Comparison of ENCODE assay signal across 16 mouse cellular contexts in the genomic region with DNA sequence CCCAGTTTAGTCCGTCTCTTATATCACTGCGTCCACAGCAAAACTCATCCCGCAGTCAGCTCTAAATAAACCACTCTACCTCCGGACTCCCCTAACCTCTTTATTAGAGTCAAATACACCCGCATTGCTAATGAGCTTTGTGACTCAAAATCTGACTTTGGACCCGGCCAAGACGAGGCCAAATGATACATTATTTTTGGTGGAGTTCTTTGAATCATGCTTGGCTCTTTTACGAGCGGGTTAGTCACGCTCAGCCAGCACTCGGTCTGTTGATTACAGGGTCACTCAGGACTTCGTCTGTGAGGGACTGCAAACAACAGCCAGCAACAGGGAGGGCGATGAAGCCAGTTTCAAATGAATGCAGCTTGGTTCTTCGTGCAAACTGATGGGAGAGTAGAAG. TPM values are rescaled to one million over a fixed set of nuclear protein-coding genes. Genes with fewer than 3 reads are reported as not detected.
A peak's percentile ranks its signal among the peaks of the same experiment; 100 is the strongest.
DNase-seq lines count a peak whose midpoint lies in the region; ATAC-seq lines count a peak whose summit lies in the region.
"Had no signal": no experiment of that assay in that cellular context is flagged by ENCODE, and none has a peak within 500 bp of the region (broad histone marks: within the 10 kb centered on the region; RNA-seq: fewer than 3 reads in every experiment).

No protein-coding gene starts in this region.

- peaks cover 10% of the 10 kb centered on the region; the same call in 1 of the 2 replicates for H3K4me1 ChIP-seq in hindbrain, embryonic 15.5 days (replicated peaks)
- H3K4me1 ChIP-seq in hindbrain, embryonic 12.5 days = peaks cover 19% of the 10 kb centered on the region
- H3K4me1 ChIP-seq in neural tube, embryonic 11.5 days (ENCODE audit: control insufficient read depth, insufficient read depth, low read length) = peaks cover 4% of the 10 kb centered on the region; the same call in 1 of the 2 replicates
- H3K4me1 ChIP-seq: liver, embryonic 15.5 days; stomach, embryonic 15.5 days had no signal

- no peaks in the 10 kb centered on the region for H3K9me3 ChIP-seq in hindbrain, embryonic 15.5 days
- no peaks in the 10 kb centered on the region for H3K9me3 ChIP-seq in hindbrain, embryonic 12.5 days (replicated peaks)
- H3K9me3 ChIP-seq in neural tube, embryonic 11.5 days (ENCODE audit: control insufficient read depth, low read length) = no peaks in the 10 kb centered on the region
- H3K9me3 ChIP-seq: forebrain, embryonic 12.5 days; liver, embryonic 15.5 days; stomach, embryonic 15.5 days had no signal

- intact Hi-C loops in left cerebral cortex, postnatal 25 days (cut with DNase I) = no loop called here

- no peaks in the 10 kb centered on the region for H3K36me3 ChIP-seq in hindbrain, embryonic 15.5 days
- H3K36me3 ChIP-seq in hindbrain, embryonic 12.5 days = no peaks in the 10 kb centered on the region
- H3K36me3 ChIP-seq in neural tube, embryonic 11.5 days (ENCODE audit: control insufficient read depth, insufficient read depth, low read length) = no peaks in the 10 kb centered on the region
- H3K36me3 ChIP-seq: forebrain, embryonic 12.5 days; stomach, embryonic 15.5 days had no signal

- peak; percentile 49 for DNase-seq in adrenal gland, postnatal 14 days
- no peak for DNase-seq in adrenal gland, adult 18-20 months (ENCODE audit: low spot score in 2 of 2)
- peak; percentile 29 for DNase-seq in neural tube, embryonic 11.5 days (ENCODE audit: low spot score)
- DNase-seq in neural tube, embryonic 10.5 days (ENCODE audit: extremely low spot score, low spot score) = no peak
- DNase-seq in mesoderm, embryonic 11.5 days (ENCODE audit: low read depth, low spot score) = peak; percentile 29
- no peak for DNase-seq in left cerebral cortex, postnatal 25 days (ENCODE audit: low spot score in 2 of 2)
- DNase-seq: cerebellum, adult 9-11 months; thymus, postnatal 25 days had no signal

- ATAC-seq in hindbrain, embryonic 15.5 days (ENCODE audit: low FRiP score, low read depth) = no peak
- ATAC-seq in hindbrain, embryonic 12.5 days (ENCODE audit: low FRiP score) = no peak
- ATAC-seq in neural tube, embryonic 11.5 days (ENCODE audit: insufficient read depth, low FRiP score, low TSS enrichment) = peak; percentile 62

- 36% methylated on average over 14 of the region's 14 CpGs for WGBS in hindbrain, embryonic 15.5 days
- 44% methylated on average over 14 of the region's 14 CpGs for WGBS in hindbrain, embryonic 12.5 days
- 33% methylated on average over 14 of the region's 14 CpGs for WGBS in neural tube, embryonic 11.5 days

- H3K27ac ChIP-seq in hindbrain, embryonic 15.5 days (replicated peaks) = no peak overlapping the region
- no peak overlapping the region for H3K27ac ChIP-seq in hindbrain, embryonic 12.5 days
- no peak overlapping the region for H3K27ac ChIP-seq in neural tube, embryonic 11.5 days (ENCODE audit: low read depth, low read length)
- H3K27ac ChIP-seq: forebrain, embryonic 12.5 days; left cerebral cortex, adult 2 months; liver, embryonic 15.5 days; stomach, embryonic 15.5 days had no signal

- 0 out of 2 replicates have a peak, but pooled peaks cover 2% of the 10 kb centered on the region for H3K27me3 ChIP-seq in hindbrain, embryonic 15.5 days
- H3K27me3 ChIP-seq in hindbrain, embryonic 12.5 days = 0 out of 2 replicates have a peak, but pooled peaks cover 4% of the 10 kb centered on the region
- H3K27me3 ChIP-seq in neural tube, embryonic 11.5 days (ENCODE audit: control insufficient read depth, insufficient read depth, low read length) = no peaks in the 10 kb centered on the region
- H3K27me3 ChIP-seq: forebrain, embryonic 12.5 days; liver, embryonic 15.5 days; stomach, embryonic 15.5 days had no signal

- H3K4me2 ChIP-seq in hindbrain, embryonic 15.5 days = 0 out of 2 replicates have a peak overlapping the region, but pooled peaks have one; percentile 6
- H3K4me2 ChIP-seq in hindbrain, embryonic 12.5 days (replicated peaks) = no peak overlapping the region
- H3K4me2 ChIP-seq in neural tube, embryonic 11.5 days (ENCODE audit: low read depth) = no peak overlapping the region
- H3K4me2 ChIP-seq: forebrain, embryonic 12.5 days; liver, embryonic 15.5 days; stomach, embryonic 15.5 days had no signal

- H3K9ac ChIP-seq in hindbrain, embryonic 15.5 days = no peak overlapping the region
- no peak overlapping the region for H3K9ac ChIP-seq in hindbrain, embryonic 12.5 days
- no peak overlapping the region for H3K9ac ChIP-seq in neural tube, embryonic 11.5 days (ENCODE audit: low read length)
- H3K9ac ChIP-seq: forebrain, embryonic 12.5 days; liver, embryonic 15.5 days; stomach, embryonic 15.5 days had no signal

- H3K4me3 ChIP-seq in hindbrain, embryonic 15.5 days = no peak overlapping the region
- H3K4me3 ChIP-seq in hindbrain, embryonic 12.5 days = no peak overlapping the region
- H3K4me3 ChIP-seq in neural tube, embryonic 11.5 days (ENCODE audit: low read depth, low read length) = no peak overlapping the region
- H3K4me3 ChIP-seq: forebrain, embryonic 12.5 days; left cerebral cortex, adult 2 months; liver, embryonic 15.5 days; stomach, embryonic 15.5 days had no signal

RNA-seq across cellular contexts. Expression of a gene that starts 20.7 kb away (rescaled TPM):
- total RNA-seq in adrenal gland, postnatal 14 days (2021) = not detected in 2 replicates
- not detected for total RNA-seq in adrenal gland, adult 18-20 months (2021)
- not detected in 2 replicates for polyA plus RNA-seq in hindbrain, embryonic 15.5 days (2015; fragmentation: Nextera tagmentation; extraction: Ambion mirVana)
- polyA plus RNA-seq in hindbrain, embryonic 12.5 days (2016; fragmentation: Nextera tagmentation; extraction: Ambion mirVana) = not detected in 2 replicates
- polyA plus RNA-seq in neural tube, embryonic 11.5 days (2014; fragmentation: Nextera tagmentation; extraction: Ambion mirVana) = not detected in 2 replicates
- not detected for total RNA-seq in left cerebral cortex, postnatal 25 days (2021)
- polyA plus RNA-seq: embryonic facial prominence, embryonic 11.5 days; forebrain, embryonic 12.5 days; heart, postnatal 0 days; stomach, embryonic 15.5 days had no signal

RNA-seq across cellular contexts. Expression of a gene that starts 59.0 kb away (rescaled TPM):
- 28.7 and 29.4 TPM in 2 replicates for total RNA-seq in adrenal gland, postnatal 14 days (2021)
- 10 to 100 TPM; 14.7 to 16.9 TPM for total RNA-seq in adrenal gland, adult 18-20 months (2021)
- 100 and 112 TPM in 2 replicates for polyA plus RNA-seq in hindbrain, embryonic 15.5 days (2015; fragmentation: Nextera tagmentation; extraction: Ambion mirVana)
- 47.6 and 51.1 TPM in 2 replicates for polyA plus RNA-seq in hindbrain, embryonic 12.5 days (2016; fragmentation: Nextera tagmentation; extraction: Ambion mirVana)
- 41.3 and 44.4 TPM in 2 replicates for polyA plus RNA-seq in neural tube, embryonic 11.5 days (2014; fragmentation: Nextera tagmentation; extraction: Ambion mirVana)
- total RNA-seq in left cerebral cortex, postnatal 25 days (2021) = 100 to 1,000 TPM; 143 to 147 TPM

RNA-seq across cellular contexts. Expression of a gene that starts 59.1 kb away (rescaled TPM):
- total RNA-seq in adrenal gland, postnatal 14 days (2021) = 26.4 and 46.0 TPM in 2 replicates
- total RNA-seq in adrenal gland, adult 18-20 months (2021) = 10 to 100 TPM; 17.3 to 46.7 TPM
- polyA plus RNA-seq in hindbrain, embryonic 15.5 days (2015; fragmentation: Nextera tagmentation; extraction: Ambion mirVana) = 3.6 and 6.8 TPM in 2 replicates
- polyA plus RNA-seq in hindbrain, embryonic 12.5 days (2016; fragmentation: Nextera tagmentation; extraction: Ambion mirVana) = 4.0 and 6.2 TPM in 2 replicates
- polyA plus RNA-seq in neural tube, embryonic 11.5 days (2014; fragmentation: Nextera tagmentation; extraction: Ambion mirVana) = 2.8 and 3.0 TPM in 2 replicates
- total RNA-seq in left cerebral cortex, postnatal 25 days (2021) = 10 to 100 TPM; 42.6 to 43.9 TPM

Comparison
In these comparisons a context has a peak if more than half of its experiments do, and no peak if none do; other contexts are left out.
1. DNase-seq: peak in adrenal gland, postnatal 14 days (single experiment), neural tube, embryonic 11.5 days (single experiment) and mesoderm, embryonic 11.5 days (single experiment); none in adrenal gland, adult 18-20 months (0 of 2), neural tube, embryonic 10.5 days (single experiment) and left cerebral cortex, postnatal 25 days (0 of 2).